Mouse (Mus musculus): ENCODE results near the gene Rb1. TPM values are rescaled to one million over a fixed set of nuclear protein-coding genes. Genes with fewer than 3 reads are reported as not detected.

Rb1 gene
- total RNA-seq, 2 experiments from 2014 or later: 27.4 to 33.2 TPM

- intact Hi-C loops (cut with DNase I): no loop called here
Measured at GRCm38 (mm10) chr14:73339615-73340014, 14.0 kb upstream of the Rb1 start.

GRCm38 (mm10) chr14:73336316-73337080, 10.9 kb upstream of the Rb1 start:
- intact Hi-C loops (cut with DNase I): no loop called here
- no peak for DNase-seq (ENCODE audit: low spot score in 2 of 2)

More at GRCm38 (mm10) chr14:73339615-73340014, 14.0 kb upstream of the Rb1 start:
- no peak for DNase-seq (ENCODE audit: low spot score in 2 of 2)

- peak in 1 of 2 experiments; percentile 10 for DNase-seq (ENCODE audit: low spot score in 2 of 2)
Measured at GRCm38 (mm10) chr14:73334926-73335805, 9.5 kb upstream of the Rb1 start.

GRCm38 (mm10) chr14:73333880-73334279, 8.3 kb upstream of the Rb1 start:
- no peak for DNase-seq (ENCODE audit: low spot score in 2 of 2)
- intact Hi-C loops (cut with DNase I): no loop called here

More at GRCm38 (mm10) chr14:73334926-73335805, 9.5 kb upstream of the Rb1 start:
- intact Hi-C loops (cut with DNase I): no loop called here

- DNase-seq (ENCODE audit: low spot score in 2 of 2): no peak
- intact Hi-C loops (cut with DNase I): no loop called here
Measured at GRCm38 (mm10) chr14:73331386-73331785, 5.8 kb upstream of the Rb1 start.

- no peak for DNase-seq (ENCODE audit: low spot score in 2 of 2)
- intact Hi-C loops (cut with DNase I): loop anchor here (5.0 kb wide), 2 partner anchors 52 to 142 kb away; no protein-coding TSS in a partner anchor
Measured at GRCm38 (mm10) chr14:73329871-73330270, 4.2 kb upstream of the Rb1 start.

GRCm38 (mm10) chr14:73326511-73326910, 889 bp upstream of the Rb1 start:
- intact Hi-C loops (cut with DNase I): loop anchor here (5.0 kb wide), 2 partner anchors 56 to 146 kb away; no protein-coding TSS in a partner anchor
- DNase-seq (ENCODE audit: low spot score in 2 of 2): no peak

- DNase-seq (ENCODE audit: low spot score in 2 of 2): peak; percentile 48 to 54
- intact Hi-C loops (cut with DNase I): loop anchor here (5.0 kb wide), 2 partner anchors 57 to 147 kb away; no protein-coding TSS in a partner anchor
Measured at GRCm38 (mm10) chr14:73324634-73325455, 777 bp downstream of the Rb1 start.

GRCm38 (mm10) chr14:73323965-73324364, 1.7 kb downstream of the Rb1 start:
- DNase-seq (ENCODE audit: low spot score in 2 of 2): no peak
- intact Hi-C loops (cut with DNase I): no loop called here

- intact Hi-C loops (cut with DNase I): no loop called here
- no peak for DNase-seq (ENCODE audit: low spot score in 2 of 2)
Measured at GRCm38 (mm10) chr14:73322142-73322541, 3.5 kb downstream of the Rb1 start.

GRCm38 (mm10) chr14:73316933-73317332, 8.7 kb downstream of the Rb1 start:
- intact Hi-C loops (cut with DNase I): no loop called here
- DNase-seq (ENCODE audit: low spot score in 2 of 2): no peak

GRCm38 (mm10) chr14:73313864-73314263, 11.8 kb downstream of the Rb1 start:
- intact Hi-C loops (cut with DNase I): no loop called here

GRCm38 (mm10) chr14:73313396-73313795, 12.2 kb downstream of the Rb1 start:
- intact Hi-C loops (cut with DNase I): no loop called here
- DNase-seq (ENCODE audit: low spot score in 2 of 2): no peak

More at GRCm38 (mm10) chr14:73313864-73314263, 11.8 kb downstream of the Rb1 start:
- DNase-seq (ENCODE audit: low spot score in 2 of 2): no peak

- intact Hi-C loops (cut with DNase I): no loop called here
- no peak for DNase-seq (ENCODE audit: low spot score in 2 of 2)
Measured at GRCm38 (mm10) chr14:73312909-73313308, 12.7 kb downstream of the Rb1 start.

GRCm38 (mm10) chr14:73307490-73307889, 18.1 kb downstream of the Rb1 start:
- DNase-seq (ENCODE audit: low spot score in 2 of 2): no peak
- intact Hi-C loops (cut with DNase I): no loop called here

- peak; percentile 8 to 31 for DNase-seq (ENCODE audit: low spot score in 2 of 2)
- intact Hi-C loops (cut with DNase I): loop anchor here (1.0 kb wide), 1 partner anchor 197 kb away; no protein-coding TSS in a partner anchor
Measured at GRCm38 (mm10) chr14:73303193-73303592, 22.4 kb downstream of the Rb1 start.

GRCm38 (mm10) chr14:73301856-73302255, 23.8 kb downstream of the Rb1 start:
- intact Hi-C loops (cut with DNase I): no loop called here
- DNase-seq (ENCODE audit: low spot score in 2 of 2): no peak

- intact Hi-C loops (cut with DNase I): no loop called here
- DNase-seq (ENCODE audit: low spot score in 2 of 2): no peak
Measured at GRCm38 (mm10) chr14:73295512-73295911, 30.1 kb downstream of the Rb1 start.

- DNase-seq (ENCODE audit: low spot score in 2 of 2): no peak
- intact Hi-C loops (cut with DNase I): no loop called here
Measured at GRCm38 (mm10) chr14:73293616-73294015, 32.0 kb downstream of the Rb1 start.
